Comparison of ENCODE assay signal across 9 mouse cellular contexts in the genomic region with DNA sequence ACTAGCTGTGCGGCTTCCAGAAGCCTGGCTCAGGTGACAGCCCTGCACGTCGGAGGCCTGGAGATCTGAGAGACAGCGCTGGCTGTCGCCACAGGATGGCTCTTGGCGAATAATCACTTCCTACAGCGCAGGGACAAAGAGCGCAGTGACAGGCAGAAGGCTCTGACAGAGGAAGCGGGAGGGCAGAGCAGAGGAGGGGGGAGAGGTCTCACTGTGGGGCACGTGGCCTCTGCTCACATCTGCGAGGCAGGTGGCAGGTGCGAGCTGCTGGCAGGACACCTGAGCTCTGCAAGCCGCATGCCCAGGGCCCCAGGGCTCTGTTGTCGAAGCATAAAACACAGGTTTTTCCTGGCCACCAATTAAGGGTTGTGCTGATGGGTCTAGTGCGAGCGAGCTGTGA.
DNase-seq lines count a peak whose midpoint lies in the region; ATAC-seq and TF ChIP-seq lines count a peak whose summit lies in the region.
"Had no signal": no experiment of that assay in that cellular context is flagged by ENCODE, and none has a peak within 500 bp of the region (broad histone marks: within the 10 kb centered on the region; RNA-seq: fewer than 3 reads in every experiment).

No protein-coding gene starts in this region.

- no peaks in the 10 kb centered on the region for H3K9me3 ChIP-seq in hindbrain, embryonic 11.5 days (ENCODE audit: control insufficient read depth, low read length)
- no peaks in the 10 kb centered on the region for H3K9me3 ChIP-seq in midbrain, embryonic 15.5 days
- H3K9me3 ChIP-seq: stomach, embryonic 15.5 days had no signal

- 0 out of 2 replicates have a peak, but pooled peaks cover 4% of the 10 kb centered on the region for H3K27me3 ChIP-seq in hindbrain, embryonic 11.5 days (ENCODE audit: control insufficient read depth, insufficient read depth, low read length)
- H3K27me3 ChIP-seq in midbrain, embryonic 15.5 days (replicated peaks): 0 out of 2 replicates have a peak, but pooled peaks cover 4% of the 10 kb centered on the region

- no peak for TF ChIP-seq CTCF in gastrocnemius, adult 2 months (IDR thresholded peaks at IDR 0.05)

- H3K9ac ChIP-seq in hindbrain, embryonic 11.5 days (ENCODE audit: low read depth, low read length): no peak overlapping the region; the same call in 1 of the 2 replicates
- no peak overlapping the region for H3K9ac ChIP-seq in midbrain, embryonic 15.5 days
- H3K9ac ChIP-seq: stomach, embryonic 15.5 days had no signal

- H3K36me3 ChIP-seq in hindbrain, embryonic 11.5 days (ENCODE audit: control insufficient read depth, insufficient read depth, low read length): no peaks in the 10 kb centered on the region
- no peaks in the 10 kb centered on the region for H3K36me3 ChIP-seq in midbrain, embryonic 15.5 days (replicated peaks)
- H3K36me3 ChIP-seq: stomach, embryonic 15.5 days had no signal

- intact Hi-C loops in gastrocnemius, adult 2 months (cut with DNase I): no loop called here

- peak; percentile 45 to 48 for DNase-seq in cerebellum, adult 18-20 months
- no peak for DNase-seq in cerebellum, postnatal 36 days
- peak; percentile 87 for DNase-seq in brain, adult 2 months (ENCODE audit: low read depth, low spot score)
- peak; percentile 70 for DNase-seq in hindbrain, embryonic 11.5 days (ENCODE audit: low spot score)
- no peak for DNase-seq in gastrocnemius, adult 2 months
- no peak for DNase-seq in right cerebral cortex, postnatal 36 days (ENCODE audit: low spot score in 2 of 2)
- no peak for DNase-seq in natural killer cell, adult 2 months (ENCODE audit: low spot score in 2 of 2)

- peaks cover 38% of the 10 kb centered on the region for H3K4me1 ChIP-seq in hindbrain, embryonic 11.5 days (replicated peaks; ENCODE audit: control insufficient read depth, insufficient read depth, low read length)
- peaks cover 62% of the 10 kb centered on the region for H3K4me1 ChIP-seq in midbrain, embryonic 15.5 days

- H3K4me3 ChIP-seq in hindbrain, embryonic 11.5 days (ENCODE audit: low read depth, low read length): no peak overlapping the region
- H3K4me3 ChIP-seq in midbrain, embryonic 15.5 days: no peak overlapping the region
- no peak overlapping the region for H3K4me3 ChIP-seq in gastrocnemius, adult 2 months
- H3K4me3 ChIP-seq: stomach, embryonic 15.5 days had no signal

- WGBS in hindbrain, embryonic 11.5 days: 3% methylated on average over 16 of the region's 16 CpGs
- 3% methylated on average over 16 of the region's 16 CpGs for WGBS in midbrain, embryonic 15.5 days

- peak overlapping the region; percentile 75 for H3K27ac ChIP-seq in hindbrain, embryonic 11.5 days (ENCODE audit: low read depth, low read length)
- peak overlapping the region; percentile 82 for H3K27ac ChIP-seq in midbrain, embryonic 15.5 days
- no peak overlapping the region for H3K27ac ChIP-seq in gastrocnemius, adult 2 months
- H3K27ac ChIP-seq: stomach, embryonic 15.5 days had no signal

- ATAC-seq in hindbrain, embryonic 11.5 days (ENCODE audit: low FRiP score): peak; percentile 63; the same call in 1 of the 2 replicates
- peak; percentile 53 for ATAC-seq in midbrain, embryonic 15.5 days (replicated peaks)

- no peak overlapping the region for H3K4me2 ChIP-seq in hindbrain, embryonic 11.5 days (replicated peaks; ENCODE audit: low read depth, low read length)
- peak overlapping the region; percentile 27 for H3K4me2 ChIP-seq in midbrain, embryonic 15.5 days
- H3K4me2 ChIP-seq: stomach, embryonic 15.5 days had no signal

Comparison
In these comparisons a context has a peak if more than half of its experiments do, and no peak if none do; other contexts are left out.
1. DNase-seq: peak in cerebellum, adult 18-20 months (2 of 2), brain, adult 2 months (single experiment) and hindbrain, embryonic 11.5 days (single experiment); none in cerebellum, postnatal 36 days (0 of 2), gastrocnemius, adult 2 months (single experiment), right cerebral cortex, postnatal 36 days (0 of 2) and natural killer cell, adult 2 months (0 of 2).